Mouse (Mus musculus): Measurements from ENCODE around the gene Syne1. TPM values are rescaled to one million over a fixed set of nuclear protein-coding genes. Genes with fewer than 3 reads are reported as not detected.

Gene Syne1
- polyA plus RNA-seq, 1 experiment from 2014 or later, result 27.1 TPM

DNA sequence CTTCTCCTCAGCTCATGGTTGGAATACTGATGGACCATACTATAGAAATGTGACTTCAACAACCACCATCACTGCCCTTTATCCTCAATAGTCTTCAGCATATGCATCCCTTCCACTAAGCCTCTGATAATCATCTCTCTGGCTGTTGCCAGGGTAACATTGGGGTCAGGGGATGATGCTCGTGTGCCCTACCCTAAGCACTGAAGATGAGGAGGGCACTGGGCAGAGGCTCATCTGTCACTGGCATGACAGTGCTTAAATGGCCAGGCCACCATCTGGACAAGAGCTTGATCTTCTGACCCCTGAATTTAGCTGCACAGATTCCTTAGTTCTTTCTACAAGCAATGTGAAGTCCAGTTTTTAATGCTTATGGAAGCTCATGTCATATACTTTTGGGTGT lies 534.1 kb downstream of the Syne1 start:
- WGBS, result 48% methylated on average over 1 of the region's 1 CpGs
- H3K9me3 ChIP-seq (ENCODE audit: control insufficient read depth, low read length), result no peaks in the 10 kb centered on the region
- H3K9ac ChIP-seq (ENCODE audit: low read length), result no peak overlapping the region
- peaks cover 14% of the 10 kb centered on the region for H3K36me3 ChIP-seq (ENCODE audit: control insufficient read depth, insufficient read depth, low read length)
- no peaks in the 10 kb centered on the region for H3K4me1 ChIP-seq (ENCODE audit: control insufficient read depth in 2 of 2, insufficient read depth in 2 of 2, low read length in 2 of 2)
- no peak overlapping the region for H3K27ac ChIP-seq (replicated peaks in 1 of 2; ENCODE audit: control insufficient read depth in 1 of 2, insufficient read depth in 1 of 2, low read depth in 2 of 2, low read length in 2 of 2)
- H3K4me2 ChIP-seq (ENCODE audit: low read length), result no peak overlapping the region
- H3K4me3 ChIP-seq (ENCODE audit: control insufficient read depth in 1 of 2, insufficient read depth in 1 of 2, low read depth in 1 of 2, low read length in 2 of 2), result no peak overlapping the region
- ATAC-seq (ENCODE audit: insufficient number of reproducible peaks, insufficient read depth, low FRiP score, low read depth), result no peak
- no peaks in the 10 kb centered on the region for H3K27me3 ChIP-seq (ENCODE audit: control insufficient read depth, insufficient read depth, low read length)

DNA sequence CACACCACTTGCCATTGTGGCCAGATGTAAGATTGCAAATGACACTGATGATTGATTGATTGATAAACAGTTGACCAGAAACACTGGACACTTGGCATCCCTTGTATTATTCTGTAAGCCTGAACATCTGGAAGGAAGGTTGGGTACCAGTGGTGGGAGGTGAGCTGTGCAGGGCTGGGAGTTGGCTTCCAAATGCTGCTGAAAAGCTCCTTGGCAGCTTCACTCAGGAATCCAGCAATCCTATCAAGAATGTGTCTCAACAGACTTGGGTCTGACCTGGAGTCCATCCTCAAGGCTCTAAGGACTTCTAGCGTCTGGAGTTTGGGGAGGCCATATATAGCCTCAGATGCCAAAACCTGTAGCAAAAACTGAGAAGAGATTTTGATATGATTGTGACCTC lies 536.3 kb downstream of the Syne1 start:
- no peaks in the 10 kb centered on the region for H3K36me3 ChIP-seq (ENCODE audit: control insufficient read depth, insufficient read depth, low read length)
- WGBS, result 46% methylated on average over 1 of the region's 1 CpGs
- H3K4me3 ChIP-seq (ENCODE audit: control insufficient read depth in 1 of 2, insufficient read depth in 1 of 2, low read depth in 1 of 2, low read length in 2 of 2), result no peak overlapping the region
- no peak for ATAC-seq (ENCODE audit: insufficient number of reproducible peaks, insufficient read depth, low FRiP score, low read depth)
- no peak overlapping the region for H3K9ac ChIP-seq (ENCODE audit: low read length)
- no peaks in the 10 kb centered on the region for H3K9me3 ChIP-seq (ENCODE audit: control insufficient read depth, low read length)
- no peak overlapping the region for H3K4me2 ChIP-seq (ENCODE audit: low read length)
- H3K27ac ChIP-seq (replicated peaks in 1 of 2; ENCODE audit: control insufficient read depth in 1 of 2, insufficient read depth in 1 of 2, low read depth in 2 of 2, low read length in 2 of 2), result no peak overlapping the region
- no peaks in the 10 kb centered on the region for H3K27me3 ChIP-seq (ENCODE audit: control insufficient read depth, insufficient read depth, low read length)
- no peaks in the 10 kb centered on the region for H3K4me1 ChIP-seq (ENCODE audit: control insufficient read depth in 2 of 2, insufficient read depth in 2 of 2, low read length in 2 of 2)

DNA sequence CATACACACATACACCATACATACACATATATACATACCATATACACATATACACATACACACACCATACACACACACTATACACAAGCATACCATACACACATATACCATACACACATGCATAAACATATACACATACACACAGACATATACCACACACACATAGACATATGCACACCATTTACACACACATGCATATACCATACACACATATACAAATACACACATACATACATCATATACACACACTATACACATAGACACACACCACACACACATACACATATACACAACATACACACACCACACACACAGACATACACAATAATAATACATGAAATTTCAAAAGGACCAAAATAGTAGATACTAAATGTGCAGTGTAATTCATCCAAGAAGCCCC lies 539.3 kb downstream of the Syne1 start:
- no peak for ATAC-seq (ENCODE audit: insufficient number of reproducible peaks, insufficient read depth, low FRiP score, low read depth)
- H3K4me2 ChIP-seq (ENCODE audit: low read length), result no peak overlapping the region

DNA sequence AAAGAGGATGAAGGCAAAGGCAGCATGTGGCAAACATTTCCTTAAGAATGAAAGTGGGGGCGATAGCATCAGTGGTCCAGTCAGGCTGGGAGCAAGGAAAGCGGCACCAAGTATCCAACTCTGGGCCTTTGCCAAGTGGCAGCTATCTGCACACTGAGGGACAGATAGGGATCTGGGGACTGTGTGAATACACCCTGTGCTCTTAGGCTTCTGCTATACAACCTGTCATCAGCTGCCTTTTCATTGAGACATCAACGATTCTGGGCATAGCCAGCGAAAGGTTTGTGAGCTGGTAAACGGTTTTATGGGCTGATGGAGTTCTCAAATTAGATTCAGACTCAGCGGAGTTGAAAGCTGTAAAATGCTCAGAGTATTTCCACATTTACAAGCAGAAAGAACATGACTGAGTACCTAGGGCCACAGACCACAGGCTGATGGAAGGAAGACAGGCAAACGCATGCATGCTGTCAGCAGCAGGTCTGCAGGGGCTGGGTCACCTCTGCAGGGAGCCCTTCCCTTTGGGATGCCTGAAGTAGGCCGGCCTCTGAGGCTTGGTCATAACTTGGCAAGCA lies 542.4 kb downstream of the Syne1 start:
- Histone ChIP-seq H3K27ac (replicated peaks in 1 of 2; ENCODE audit: control insufficient read depth in 1 of 2, insufficient read depth in 1 of 2, low read depth in 2 of 2, low read length in 2 of 2) (no peak overlapping the region), H3K9ac (ENCODE audit: low read length) (no peak overlapping the region), H3K4me3 (ENCODE audit: control insufficient read depth in 1 of 2, insufficient read depth in 1 of 2, low read depth in 1 of 2, low read length in 2 of 2) (no peak overlapping the region), H3K4me1 (ENCODE audit: control insufficient read depth in 2 of 2, insufficient read depth in 2 of 2, low read length in 2 of 2) (no peaks in the 10 kb centered on the region), H3K4me2 (ENCODE audit: low read length) (no peak overlapping the region), H3K36me3 (ENCODE audit: control insufficient read depth, insufficient read depth, low read length) (no peaks in the 10 kb centered on the region), H3K9me3 (ENCODE audit: control insufficient read depth, low read length) (no peaks in the 10 kb centered on the region), H3K27me3 (ENCODE audit: control insufficient read depth, insufficient read depth, low read length) (no peaks in the 10 kb centered on the region)
- no peak for ATAC-seq (ENCODE audit: insufficient number of reproducible peaks, insufficient read depth, low FRiP score, low read depth)
- WGBS, result 54% methylated on average over 8 of the region's 8 CpGs

More for the DNA sequence above, 539.3 kb downstream of the Syne1 start:
- no peak overlapping the region for H3K4me3 ChIP-seq (ENCODE audit: control insufficient read depth in 1 of 2, insufficient read depth in 1 of 2, low read depth in 1 of 2, low read length in 2 of 2)
- H3K9me3 ChIP-seq (ENCODE audit: control insufficient read depth, low read length), result no peaks in the 10 kb centered on the region
- H3K27me3 ChIP-seq (ENCODE audit: control insufficient read depth, insufficient read depth, low read length), result no peaks in the 10 kb centered on the region
- no peak overlapping the region for H3K9ac ChIP-seq (ENCODE audit: low read length)
- no peak overlapping the region for H3K27ac ChIP-seq (replicated peaks in 1 of 2; ENCODE audit: control insufficient read depth in 1 of 2, insufficient read depth in 1 of 2, low read depth in 2 of 2, low read length in 2 of 2)
- no peaks in the 10 kb centered on the region for H3K4me1 ChIP-seq (ENCODE audit: control insufficient read depth in 2 of 2, insufficient read depth in 2 of 2, low read length in 2 of 2)
- H3K36me3 ChIP-seq (ENCODE audit: control insufficient read depth, insufficient read depth, low read length), result no peaks in the 10 kb centered on the region

DNA sequence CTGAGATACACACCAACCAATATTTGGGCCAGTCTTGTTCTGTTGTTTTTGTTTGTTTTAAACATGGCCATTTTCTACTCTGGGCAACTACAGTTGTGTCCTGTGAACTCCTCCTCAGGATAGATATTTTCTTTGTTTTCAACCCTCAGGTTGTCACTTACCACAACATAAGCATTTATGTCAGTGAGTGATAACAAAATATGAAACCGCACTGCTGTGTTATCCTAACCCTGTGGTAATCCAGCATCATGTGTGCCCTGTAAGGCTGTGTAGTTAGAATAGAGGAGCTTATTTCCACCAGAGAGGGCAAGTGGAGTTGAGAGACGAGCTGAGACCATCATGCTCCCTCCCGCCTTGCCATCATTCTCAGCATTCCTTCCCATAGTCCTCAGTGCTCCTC lies 554.7 kb downstream of the Syne1 start:
- no peak overlapping the region for H3K27ac ChIP-seq (replicated peaks in 1 of 2; ENCODE audit: control insufficient read depth in 1 of 2, insufficient read depth in 1 of 2, low read depth in 2 of 2, low read length in 2 of 2)
- H3K4me3 ChIP-seq (ENCODE audit: control insufficient read depth in 1 of 2, insufficient read depth in 1 of 2, low read depth in 1 of 2, low read length in 2 of 2), result no peak overlapping the region
- 0 out of 4 replicates have a peak, but pooled peaks cover 2 to 3% of the 10 kb centered on the region in 2 experiments for H3K4me1 ChIP-seq (ENCODE audit: control insufficient read depth in 2 of 2, insufficient read depth in 2 of 2, low read length in 2 of 2)
- no peaks in the 10 kb centered on the region for H3K36me3 ChIP-seq (ENCODE audit: control insufficient read depth, insufficient read depth, low read length)
- H3K9me3 ChIP-seq (ENCODE audit: control insufficient read depth, low read length), result no peaks in the 10 kb centered on the region
- 65% methylated on average over 3 of the region's 3 CpGs for WGBS
- H3K9ac ChIP-seq (ENCODE audit: low read length), result no peak overlapping the region
- H3K27me3 ChIP-seq (ENCODE audit: control insufficient read depth, insufficient read depth, low read length), result no peaks in the 10 kb centered on the region
- ATAC-seq (ENCODE audit: insufficient number of reproducible peaks, insufficient read depth, low FRiP score, low read depth), result no peak
- no peak overlapping the region for H3K4me2 ChIP-seq (ENCODE audit: low read length)

DNA sequence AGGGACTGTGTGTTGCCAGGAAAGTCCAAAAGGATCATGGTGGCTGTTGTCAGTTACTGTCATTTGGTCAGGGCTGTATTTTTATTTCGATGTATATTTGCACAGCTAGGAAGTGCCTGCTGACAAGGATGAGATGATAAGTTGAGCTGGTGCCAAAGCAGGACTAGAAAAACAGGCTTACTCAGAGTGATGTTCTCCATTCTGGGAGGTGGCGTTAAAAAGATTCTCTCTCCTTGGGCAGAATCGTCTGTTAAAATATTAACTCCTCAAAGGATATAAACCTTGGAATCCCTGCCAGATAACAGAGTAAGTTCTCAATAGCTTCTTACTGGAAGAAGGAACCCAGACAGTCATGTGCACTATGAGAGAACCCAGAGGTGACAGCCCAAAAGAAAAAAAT lies 557.5 kb downstream of the Syne1 start:
- H3K27ac ChIP-seq (replicated peaks in 1 of 2; ENCODE audit: control insufficient read depth in 1 of 2, insufficient read depth in 1 of 2, low read depth in 2 of 2, low read length in 2 of 2), result no peak overlapping the region
- H3K9me3 ChIP-seq (ENCODE audit: control insufficient read depth, low read length), result no peaks in the 10 kb centered on the region
- 39% methylated on average over 3 of the region's 3 CpGs for WGBS
- H3K9ac ChIP-seq (ENCODE audit: low read length), result no peak overlapping the region
- ATAC-seq (ENCODE audit: insufficient number of reproducible peaks, insufficient read depth, low FRiP score, low read depth), result no peak
- no peak overlapping the region for H3K4me2 ChIP-seq (ENCODE audit: low read length)
- H3K27me3 ChIP-seq (ENCODE audit: control insufficient read depth, insufficient read depth, low read length), result no peaks in the 10 kb centered on the region
- H3K4me3 ChIP-seq (ENCODE audit: control insufficient read depth in 1 of 2, insufficient read depth in 1 of 2, low read depth in 1 of 2, low read length in 2 of 2), result no peak overlapping the region
- 0 out of 4 replicates have a peak, but pooled peaks cover 2 to 3% of the 10 kb centered on the region in 2 experiments for H3K4me1 ChIP-seq (ENCODE audit: control insufficient read depth in 2 of 2, insufficient read depth in 2 of 2, low read length in 2 of 2)
- H3K36me3 ChIP-seq (ENCODE audit: control insufficient read depth, insufficient read depth, low read length), result no peaks in the 10 kb centered on the region

DNA sequence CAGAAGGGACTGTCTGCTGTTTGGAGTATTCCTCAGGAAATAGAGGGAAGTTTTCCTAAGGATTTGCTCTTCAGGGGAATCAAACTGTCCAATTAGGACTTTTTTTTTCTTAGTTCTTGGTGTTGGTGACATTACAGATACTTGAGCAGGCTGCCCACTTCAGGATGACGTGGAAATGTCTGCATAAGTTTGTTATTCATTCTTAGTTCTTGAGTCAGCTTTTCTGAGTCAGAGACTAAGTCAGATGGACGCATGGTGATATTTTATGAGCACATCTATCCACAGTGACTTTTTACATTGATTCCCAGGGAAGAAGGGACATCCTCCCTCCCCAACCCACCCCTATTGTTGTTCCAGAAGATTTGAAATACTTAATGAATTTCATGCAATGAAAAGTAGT lies 567.4 kb downstream of the Syne1 start:
- ATAC-seq (ENCODE audit: insufficient number of reproducible peaks, insufficient read depth, low FRiP score, low read depth), result no peak
- WGBS, result 48% methylated on average over 2 of the region's 2 CpGs
- no peak overlapping the region for H3K9ac ChIP-seq (ENCODE audit: low read length)
- no peaks in the 10 kb centered on the region for H3K4me1 ChIP-seq (ENCODE audit: control insufficient read depth in 2 of 2, insufficient read depth in 2 of 2, low read length in 2 of 2)
- H3K9me3 ChIP-seq (ENCODE audit: control insufficient read depth, low read length), result no peaks in the 10 kb centered on the region
- H3K27me3 ChIP-seq (ENCODE audit: control insufficient read depth, insufficient read depth, low read length), result no peaks in the 10 kb centered on the region
- H3K4me3 ChIP-seq (ENCODE audit: control insufficient read depth in 1 of 2, insufficient read depth in 1 of 2, low read depth in 1 of 2, low read length in 2 of 2), result no peak overlapping the region
- no peak overlapping the region for H3K27ac ChIP-seq (replicated peaks in 1 of 2; ENCODE audit: control insufficient read depth in 1 of 2, insufficient read depth in 1 of 2, low read depth in 2 of 2, low read length in 2 of 2)
- H3K4me2 ChIP-seq (ENCODE audit: low read length), result no peak overlapping the region
- H3K36me3 ChIP-seq (ENCODE audit: control insufficient read depth, insufficient read depth, low read length), result no peaks in the 10 kb centered on the region

DNA sequence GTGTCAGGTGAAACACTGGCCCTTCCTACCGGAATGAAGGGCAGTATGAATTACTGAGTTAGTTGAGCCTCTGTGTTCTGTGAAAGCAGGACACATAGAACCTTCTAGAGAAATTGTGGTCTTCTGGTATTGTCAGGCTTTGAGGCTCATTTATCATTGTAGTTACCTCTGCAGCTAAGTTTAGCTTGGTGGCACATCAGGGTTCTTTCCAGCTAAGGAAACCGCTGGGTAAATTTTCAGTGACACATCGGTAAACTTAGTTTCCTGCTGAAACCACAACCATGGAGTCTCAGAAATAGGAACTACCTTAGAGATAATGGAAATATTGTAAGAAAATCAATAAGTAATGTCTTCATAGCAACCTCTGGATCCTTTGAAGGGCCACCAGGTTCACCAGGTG lies 573.9 kb downstream of the Syne1 start:
- WGBS, result 93% methylated on average over 3 of the region's 3 CpGs
- no peak for ATAC-seq (ENCODE audit: insufficient number of reproducible peaks, insufficient read depth, low FRiP score, low read depth)
- H3K9ac ChIP-seq (ENCODE audit: low read length), result no peak overlapping the region

More for the DNA sequence above, 573.9 kb downstream of the Syne1 start:
- no peak overlapping the region for H3K4me2 ChIP-seq (ENCODE audit: low read length)
- no peaks in the 10 kb centered on the region for H3K4me1 ChIP-seq (ENCODE audit: control insufficient read depth in 2 of 2, insufficient read depth in 2 of 2, low read length in 2 of 2)
- H3K27ac ChIP-seq (replicated peaks in 1 of 2; ENCODE audit: control insufficient read depth in 1 of 2, insufficient read depth in 1 of 2, low read depth in 2 of 2, low read length in 2 of 2), result no peak overlapping the region
- no peaks in the 10 kb centered on the region for H3K9me3 ChIP-seq (ENCODE audit: control insufficient read depth, low read length)
- H3K36me3 ChIP-seq (ENCODE audit: control insufficient read depth, insufficient read depth, low read length), result no peaks in the 10 kb centered on the region
- H3K4me3 ChIP-seq (ENCODE audit: control insufficient read depth in 1 of 2, insufficient read depth in 1 of 2, low read depth in 1 of 2, low read length in 2 of 2), result no peak overlapping the region
- no peaks in the 10 kb centered on the region for H3K27me3 ChIP-seq (ENCODE audit: control insufficient read depth, insufficient read depth, low read length)

All from heart, embryonic 14.5 days (tissue).